Mouse (Mus musculus): ENCODE measurements around the gene Prr7.

DNA sequence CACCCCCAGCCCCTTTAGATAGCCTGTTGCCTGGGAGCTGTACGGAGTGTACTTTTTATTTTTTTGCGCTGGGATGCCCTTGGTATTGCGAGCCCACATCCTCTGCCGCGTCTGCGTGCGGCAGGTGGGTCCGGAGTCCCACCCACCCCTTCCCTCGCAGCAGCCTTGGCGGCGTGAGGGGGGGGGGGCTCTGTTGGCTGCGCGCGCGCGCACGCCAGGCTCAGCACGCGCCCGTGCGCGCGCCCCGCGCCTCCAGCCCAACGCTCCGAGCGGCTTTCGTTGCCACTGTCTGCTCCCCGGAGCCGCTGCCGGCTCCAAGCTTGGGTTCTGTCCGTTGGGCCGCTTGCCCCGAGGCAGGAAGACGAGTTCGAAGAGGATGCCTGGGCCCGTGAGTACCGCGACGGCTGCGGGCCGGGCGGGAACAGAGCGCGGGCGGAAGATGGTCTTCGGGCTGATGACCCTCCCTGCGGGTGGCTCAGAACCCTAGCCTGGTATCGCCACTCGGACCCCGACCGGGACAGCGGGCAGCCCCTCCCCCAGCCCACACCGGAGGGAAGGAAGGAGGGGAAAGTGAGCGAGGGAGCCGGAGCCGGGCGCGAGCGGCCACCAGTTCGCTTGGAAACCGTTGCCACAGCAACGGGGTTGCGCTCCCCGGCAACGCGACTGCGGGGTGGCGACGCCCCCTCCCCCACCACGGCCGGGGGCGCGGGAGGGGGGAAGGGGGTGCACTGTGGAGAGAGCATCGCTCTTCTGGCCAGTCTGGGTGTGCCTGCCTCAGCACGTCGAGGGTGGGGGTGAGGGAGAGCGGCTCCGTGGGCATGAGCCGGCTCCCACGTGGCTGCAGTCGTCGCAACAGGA is at the start of gene Prr7:
- no peak for TF ChIP-seq EP300 (optimal IDR thresholded peaks at IDR 0.05)
- TF ChIP-seq CTCF (IDR thresholded peaks at IDR 0.05; ENCODE audit: low read depth), result no peak

Data from stomach, postnatal 0 days (tissue).